Mouse (Mus musculus): ENCODE data around the gene Slc17a8. TPM values are rescaled to one million over a fixed set of nuclear protein-coding genes. Genes with fewer than 3 reads are reported as not detected.
A peak's percentile ranks its signal among the peaks of the same experiment; 100 is the strongest.

Slc17a8 gene
- polyA plus RNA-seq, 1 experiment = 3.1 TPM

DNA sequence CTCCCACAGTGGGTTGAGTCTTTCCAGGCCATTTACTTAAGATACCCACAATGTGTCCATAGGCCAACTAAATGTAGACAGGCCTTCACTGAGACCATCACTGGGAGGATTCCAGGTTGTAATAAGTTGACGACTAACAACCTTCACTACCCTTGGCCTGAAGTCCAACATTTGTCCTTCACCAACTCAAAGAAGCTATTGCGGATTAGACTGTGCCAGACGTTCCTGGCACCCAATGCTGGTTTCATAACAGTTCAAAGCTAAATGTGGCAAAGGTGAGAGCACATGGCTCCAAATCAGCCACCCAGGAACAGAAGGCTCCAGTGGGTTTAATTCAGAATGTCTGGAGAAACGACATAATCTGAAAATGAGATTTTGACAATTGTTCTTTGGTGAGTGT lies 12.1 kb upstream of the Slc17a8 start:
- no peak for TF ChIP-seq CTCF (IDR thresholded peaks at IDR 0.05; ENCODE audit: borderline replicate concordance, extremely low read depth, insufficient read depth, insufficient read length)
- no peak for TF ChIP-seq POLR2A (IDR thresholded peaks at IDR 0.05; ENCODE audit: borderline replicate concordance, extremely low read depth, insufficient read depth, insufficient read length, poor library complexity, severe bottlenecking)
- no peak for DNase-seq (ENCODE audit: low read depth)

DNA sequence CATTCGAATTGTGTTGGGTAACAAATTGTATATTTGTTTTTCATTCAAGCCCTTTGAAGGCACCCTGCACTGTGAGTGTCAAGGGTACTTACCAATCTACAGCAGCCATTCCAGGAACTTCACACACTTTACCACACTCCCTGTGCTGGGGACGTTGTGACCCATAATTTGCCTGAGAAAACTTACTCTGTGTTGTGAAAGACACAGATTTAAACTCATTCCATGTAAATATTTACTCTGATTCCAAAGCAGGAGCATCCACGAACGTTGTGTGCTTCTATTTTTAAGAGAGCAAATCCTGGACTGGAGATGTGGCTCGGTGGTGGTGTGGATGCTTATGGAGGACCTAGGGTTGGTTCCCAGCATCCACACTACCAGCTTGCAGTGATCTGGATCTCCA lies 10.8 kb upstream of the Slc17a8 start:
- no peak for DNase-seq (ENCODE audit: low read depth)
- no peak for TF ChIP-seq POLR2A (IDR thresholded peaks at IDR 0.05; ENCODE audit: borderline replicate concordance, extremely low read depth, insufficient read depth, insufficient read length, poor library complexity, severe bottlenecking)
- TF ChIP-seq CTCF (IDR thresholded peaks at IDR 0.05; ENCODE audit: borderline replicate concordance, extremely low read depth, insufficient read depth, insufficient read length) = no peak

DNA sequence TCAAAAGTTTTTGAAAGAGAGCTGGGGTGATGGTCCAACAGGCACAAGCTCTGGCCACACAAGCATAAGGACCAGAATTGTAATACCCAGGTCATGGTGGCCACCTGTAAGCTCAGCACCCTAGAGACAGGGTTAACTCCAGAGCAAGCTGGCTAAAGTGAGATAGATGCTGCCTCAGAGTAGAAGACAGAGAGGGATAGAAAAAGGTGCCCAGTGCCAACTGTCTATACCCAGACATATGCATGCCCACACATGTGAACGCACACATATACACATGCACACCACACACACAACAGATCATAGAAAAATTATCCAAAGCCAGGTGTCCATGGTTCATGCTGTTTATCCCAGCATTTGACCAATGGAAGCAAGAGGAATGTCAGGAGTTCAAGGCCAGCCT lies 9.5 kb upstream of the Slc17a8 start:
- TF ChIP-seq POLR2A (IDR thresholded peaks at IDR 0.05; ENCODE audit: borderline replicate concordance, extremely low read depth, insufficient read depth, insufficient read length, poor library complexity, severe bottlenecking) (no peak), CTCF (IDR thresholded peaks at IDR 0.05; ENCODE audit: borderline replicate concordance, extremely low read depth, insufficient read depth, insufficient read length) (no peak)

DNA sequence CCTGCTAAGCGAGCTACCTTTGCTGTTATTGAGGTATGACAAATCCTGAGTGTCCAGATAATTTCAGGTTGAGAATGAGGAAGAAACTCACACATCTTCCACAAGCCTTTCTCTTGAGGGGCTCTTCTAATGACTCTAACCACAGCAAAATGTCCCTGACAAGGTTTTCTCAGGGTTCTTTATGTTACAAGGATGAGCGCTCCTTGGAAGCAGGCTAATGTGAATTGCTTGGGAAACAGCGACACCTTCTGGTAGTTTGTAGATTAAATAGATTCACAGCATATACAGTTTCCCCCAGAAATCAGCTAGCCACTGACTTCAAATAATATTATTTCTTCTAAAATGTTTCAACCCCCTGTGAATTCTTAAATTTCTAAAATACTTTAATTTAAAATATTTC lies 9.0 kb upstream of the Slc17a8 start:
- DNase-seq (ENCODE audit: low read depth) = peak; percentile 93
- TF ChIP-seq CTCF (IDR thresholded peaks at IDR 0.05; ENCODE audit: borderline replicate concordance, extremely low read depth, insufficient read depth, insufficient read length) (peak; percentile 68; the same call in 1 of the 2 replicates), POLR2A (IDR thresholded peaks at IDR 0.05; ENCODE audit: borderline replicate concordance, extremely low read depth, insufficient read depth, insufficient read length, poor library complexity, severe bottlenecking) (no peak)

More for the DNA sequence above, 9.5 kb upstream of the Slc17a8 start:
- DNase-seq (ENCODE audit: low read depth) = no peak

DNA sequence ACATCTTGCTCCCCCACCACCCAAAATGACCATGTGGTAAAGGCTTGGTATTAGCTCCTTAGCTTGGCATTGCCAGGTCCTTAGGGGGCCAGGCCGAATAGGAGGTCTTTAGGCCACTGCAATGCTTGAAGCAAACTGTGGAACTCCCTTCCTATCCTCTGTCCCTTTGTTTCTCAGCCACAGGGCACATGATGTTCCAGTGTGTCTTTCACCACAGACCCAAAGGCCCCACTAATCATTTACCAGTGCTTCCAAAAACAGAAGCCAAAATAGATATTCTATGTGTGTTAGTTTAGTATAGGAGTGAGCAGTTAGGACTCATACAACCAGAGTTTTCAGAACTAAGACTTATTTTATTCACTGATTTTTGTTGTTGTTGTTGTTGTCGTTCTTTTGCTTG lies 5.7 kb upstream of the Slc17a8 start:
- DNase-seq (ENCODE audit: low read depth) = no peak
- no peak for TF ChIP-seq CTCF (IDR thresholded peaks at IDR 0.05; ENCODE audit: borderline replicate concordance, extremely low read depth, insufficient read depth, insufficient read length)
- no peak for TF ChIP-seq POLR2A (IDR thresholded peaks at IDR 0.05; ENCODE audit: borderline replicate concordance, extremely low read depth, insufficient read depth, insufficient read length, poor library complexity, severe bottlenecking)

DNA sequence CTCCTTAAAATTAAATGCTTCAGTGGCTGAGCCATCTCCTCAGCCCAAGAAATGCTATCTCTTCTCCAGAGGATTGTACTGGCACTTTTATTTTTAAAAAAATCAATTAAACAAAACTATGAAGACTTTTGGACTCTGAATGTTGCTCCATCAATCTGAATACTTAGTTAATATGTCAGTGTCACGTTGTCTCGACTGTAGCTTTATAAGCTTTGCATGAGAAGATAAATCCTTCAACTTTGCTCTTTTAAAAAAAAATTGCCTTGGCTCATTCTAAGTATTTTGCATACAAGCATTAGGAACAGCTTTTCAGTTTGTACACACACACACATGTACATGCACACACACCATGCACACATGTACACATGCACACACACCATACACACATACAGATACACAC lies 3.1 kb upstream of the Slc17a8 start:
- no peak for DNase-seq (ENCODE audit: low read depth)
- TF ChIP-seq CTCF (IDR thresholded peaks at IDR 0.05; ENCODE audit: borderline replicate concordance, extremely low read depth, insufficient read depth, insufficient read length) (no peak), POLR2A (IDR thresholded peaks at IDR 0.05; ENCODE audit: borderline replicate concordance, extremely low read depth, insufficient read depth, insufficient read length, poor library complexity, severe bottlenecking) (no peak)

DNA sequence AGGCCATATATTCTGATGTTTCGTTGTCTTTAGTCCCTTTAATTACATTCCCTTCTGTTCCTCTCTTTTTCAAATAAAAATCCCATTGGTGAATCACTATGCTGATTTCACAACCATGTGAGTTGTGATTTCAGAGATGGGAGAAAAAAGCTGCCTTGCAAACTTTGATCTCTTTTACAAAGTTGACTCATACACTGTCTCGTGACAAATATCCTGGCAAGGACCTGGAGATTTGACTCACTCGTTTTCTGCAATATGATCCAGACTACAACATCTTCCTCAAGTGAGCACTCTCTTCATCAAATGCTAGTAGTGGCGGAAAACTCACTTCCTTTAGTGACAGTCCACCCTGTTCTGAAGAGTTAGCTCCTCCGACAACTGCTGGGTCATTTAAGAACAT lies 21.7 kb downstream of the Slc17a8 start:
- no peak for DNase-seq (ENCODE audit: low read depth)
- TF ChIP-seq POLR2A (IDR thresholded peaks at IDR 0.05; ENCODE audit: borderline replicate concordance, extremely low read depth, insufficient read depth, insufficient read length, poor library complexity, severe bottlenecking) (no peak), CTCF (IDR thresholded peaks at IDR 0.05; ENCODE audit: borderline replicate concordance, extremely low read depth, insufficient read depth, insufficient read length) (no peak)

DNA sequence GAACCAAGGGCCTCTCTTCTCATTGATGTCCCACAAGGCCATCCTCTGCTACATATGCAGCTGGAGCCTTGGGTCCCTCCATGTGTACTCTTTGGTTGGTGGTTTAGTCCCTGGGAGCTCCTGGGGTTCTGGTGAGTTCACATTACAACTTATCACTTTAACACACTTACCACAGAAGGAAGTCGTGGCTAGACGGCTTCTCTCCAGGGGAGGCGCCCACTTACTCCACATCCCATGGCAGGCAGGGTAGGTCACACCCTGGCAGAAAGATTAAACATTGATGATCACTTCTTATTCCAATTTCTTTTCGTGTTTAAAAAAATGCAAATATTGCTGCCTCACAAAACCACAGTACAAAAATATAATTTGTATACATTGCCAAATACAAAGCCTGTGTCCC lies 23.8 kb downstream of the Slc17a8 start:
- DNase-seq (ENCODE audit: low read depth) = no peak
- TF ChIP-seq POLR2A (IDR thresholded peaks at IDR 0.05; ENCODE audit: borderline replicate concordance, extremely low read depth, insufficient read depth, insufficient read length, poor library complexity, severe bottlenecking) (no peak), CTCF (IDR thresholded peaks at IDR 0.05; ENCODE audit: borderline replicate concordance, extremely low read depth, insufficient read depth, insufficient read length) (no peak)

DNA sequence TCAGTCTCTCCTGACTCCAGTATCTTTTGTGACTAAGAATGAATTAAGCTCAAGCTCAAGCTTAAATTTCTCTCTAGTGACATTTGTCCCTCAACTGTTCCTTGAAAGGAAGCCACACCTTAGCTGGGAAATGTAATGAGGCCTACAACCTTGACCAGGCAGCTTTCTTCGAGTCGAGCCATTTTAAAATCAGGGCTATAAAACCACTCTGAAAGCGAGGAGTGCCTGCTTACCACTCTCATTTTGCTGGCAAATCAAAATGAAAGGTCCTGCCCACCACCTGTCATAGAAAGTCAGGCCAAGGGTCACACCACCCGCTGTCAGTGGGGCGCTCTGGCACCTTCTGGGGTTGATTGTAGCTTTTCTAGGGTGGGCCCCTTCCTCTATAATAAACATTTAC lies 25.1 kb downstream of the Slc17a8 start:
- DNase-seq (ENCODE audit: low read depth) = no peak
- no peak for TF ChIP-seq CTCF (IDR thresholded peaks at IDR 0.05; ENCODE audit: borderline replicate concordance, extremely low read depth, insufficient read depth, insufficient read length)
- TF ChIP-seq POLR2A (IDR thresholded peaks at IDR 0.05; ENCODE audit: borderline replicate concordance, extremely low read depth, insufficient read depth, insufficient read length, poor library complexity, severe bottlenecking) = no peak

DNA sequence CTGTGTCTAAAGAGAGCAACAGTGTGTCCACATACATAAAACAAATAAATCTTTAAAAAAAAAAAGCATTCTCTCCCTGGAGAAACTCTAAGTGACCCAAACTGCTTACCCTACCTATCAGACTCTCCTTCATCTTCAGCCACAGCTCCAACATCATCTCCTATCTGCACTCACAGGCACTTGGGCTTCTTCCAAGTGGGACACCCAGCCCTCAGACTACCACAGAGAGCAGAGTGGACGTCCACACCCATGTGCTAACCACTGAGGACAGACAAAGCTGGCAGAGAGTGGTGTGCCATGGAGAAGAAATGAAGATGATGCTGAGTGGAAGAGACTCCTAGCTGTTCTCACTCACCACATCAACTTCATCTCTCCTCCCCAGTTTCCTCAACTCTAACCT lies 25.5 kb downstream of the Slc17a8 start:
- TF ChIP-seq CTCF (IDR thresholded peaks at IDR 0.05; ENCODE audit: borderline replicate concordance, extremely low read depth, insufficient read depth, insufficient read length) (no peak), POLR2A (IDR thresholded peaks at IDR 0.05; ENCODE audit: borderline replicate concordance, extremely low read depth, insufficient read depth, insufficient read length, poor library complexity, severe bottlenecking) (no peak)
- DNase-seq (ENCODE audit: low read depth) = no peak

DNA sequence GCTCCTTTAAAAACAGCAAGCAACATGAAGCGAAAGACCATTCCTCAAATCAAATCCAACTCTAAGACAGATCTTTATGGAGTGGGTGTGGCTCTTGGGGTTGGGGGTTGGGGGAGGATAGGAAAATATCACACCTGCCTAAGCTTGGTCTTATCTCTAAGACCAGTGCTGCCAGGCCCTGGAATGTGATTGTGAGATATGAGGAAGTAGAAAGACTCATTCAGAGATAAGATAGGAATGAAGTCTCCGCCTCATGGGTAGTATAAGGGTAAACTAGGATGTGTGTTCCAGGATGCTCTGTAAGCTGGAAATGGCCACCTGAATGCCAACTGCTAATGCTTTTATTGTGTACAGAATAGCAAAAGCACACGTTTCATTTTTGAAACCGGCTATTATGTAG lies 26.7 kb downstream of the Slc17a8 start:
- TF ChIP-seq POLR2A (IDR thresholded peaks at IDR 0.05; ENCODE audit: borderline replicate concordance, extremely low read depth, insufficient read depth, insufficient read length, poor library complexity, severe bottlenecking) (no peak), CTCF (IDR thresholded peaks at IDR 0.05; ENCODE audit: borderline replicate concordance, extremely low read depth, insufficient read depth, insufficient read length) (no peak)
- DNase-seq (ENCODE audit: low read depth) = no peak

DNA sequence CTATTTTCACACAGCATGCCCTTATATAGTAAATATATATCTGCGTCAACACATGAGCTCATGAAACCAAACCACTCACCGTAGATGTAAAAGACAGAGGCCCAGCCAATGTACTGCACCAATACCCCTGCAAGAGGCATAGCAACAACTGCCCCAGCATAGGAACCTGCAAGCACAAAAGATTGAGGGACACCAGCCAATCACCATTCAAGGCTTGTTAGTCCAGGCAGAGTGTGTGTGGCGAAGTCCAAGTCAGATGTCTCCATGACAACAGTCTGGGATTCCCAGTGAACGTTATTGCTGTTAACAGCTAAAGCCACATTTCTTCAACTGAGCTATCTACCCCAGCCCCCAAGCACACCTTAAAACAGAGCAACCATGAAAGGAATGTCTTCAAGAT lies 28.3 kb downstream of the Slc17a8 start:
- no peak for TF ChIP-seq POLR2A (IDR thresholded peaks at IDR 0.05; ENCODE audit: borderline replicate concordance, extremely low read depth, insufficient read depth, insufficient read length, poor library complexity, severe bottlenecking)
- TF ChIP-seq CTCF (IDR thresholded peaks at IDR 0.05; ENCODE audit: borderline replicate concordance, extremely low read depth, insufficient read depth, insufficient read length) = no peak
- DNase-seq (ENCODE audit: low read depth) = peak; percentile 71

DNA sequence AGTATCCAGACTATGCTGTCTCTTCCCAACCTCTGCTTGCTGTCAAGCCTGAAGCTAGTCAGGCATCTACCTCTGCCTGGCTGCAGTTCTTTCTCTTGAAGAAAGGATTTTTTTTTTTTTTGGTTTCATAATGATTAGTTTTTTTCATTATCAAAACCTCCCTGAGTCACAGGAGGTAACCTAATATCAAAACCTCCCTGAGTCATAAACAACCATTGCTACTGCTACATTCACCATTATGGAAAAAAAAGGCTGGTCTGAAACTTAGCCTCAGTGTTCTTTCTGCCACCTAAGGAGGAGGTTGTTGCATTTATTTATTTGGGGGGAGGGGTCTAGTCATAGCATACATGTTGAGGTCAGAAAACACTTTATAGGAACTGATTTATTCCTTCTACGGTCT lies 31.2 kb downstream of the Slc17a8 start:
- TF ChIP-seq CTCF (IDR thresholded peaks at IDR 0.05; ENCODE audit: borderline replicate concordance, extremely low read depth, insufficient read depth, insufficient read length) (no peak), POLR2A (IDR thresholded peaks at IDR 0.05; ENCODE audit: borderline replicate concordance, extremely low read depth, insufficient read depth, insufficient read length, poor library complexity, severe bottlenecking) (no peak)
- DNase-seq (ENCODE audit: low read depth) = no peak
